Mouse (Mus musculus) yolk sac, embryonic 10.5 days (tissue): ENCODE measurements at regions not wholly inside any gene's neighbourhood (a gene's known extent, or its start where the extent isn't known, plus 50 kb on each side); places are given as distances from the start of the nearest gene placed in this dataset.

Experiments used
- DNase-seq: peaks from one replicate; pipeline ENCODE4 v3.0.0-alpha.2; 2017; ENCODE audit warnings: low spot score

DNA sequence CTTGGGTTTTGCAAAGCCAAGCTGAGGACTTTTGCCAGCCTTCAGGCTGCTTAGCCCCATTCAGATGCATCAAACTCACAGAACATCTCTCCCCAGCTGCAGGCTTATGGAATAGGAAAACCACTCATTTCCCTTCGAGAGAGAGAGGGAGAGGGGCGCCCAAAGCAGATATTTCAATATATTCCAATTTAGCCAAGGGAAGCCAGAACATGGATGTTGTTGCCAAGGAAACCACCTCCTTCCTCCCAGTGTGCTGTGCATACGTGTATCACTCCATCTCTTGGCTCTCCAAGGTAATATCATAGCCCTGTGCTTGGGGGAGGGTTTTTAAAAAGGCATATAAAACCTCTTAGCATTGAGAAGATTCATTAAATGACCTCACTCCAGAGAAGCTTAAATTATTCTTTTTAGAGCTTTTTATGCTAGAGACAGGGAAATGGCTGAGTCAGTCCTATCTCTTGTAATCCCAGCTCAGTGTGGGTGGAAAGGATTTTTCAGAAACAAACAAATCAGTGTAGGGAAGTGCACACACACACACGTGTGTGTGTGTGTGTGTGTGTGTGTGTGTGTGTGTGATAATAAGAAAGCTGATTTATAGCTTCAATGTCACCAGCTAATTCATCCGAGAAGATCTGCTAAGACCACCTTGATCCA, 245.1 kb downstream of the Rps24 start:
- DNase-seq: no peak

DNA sequence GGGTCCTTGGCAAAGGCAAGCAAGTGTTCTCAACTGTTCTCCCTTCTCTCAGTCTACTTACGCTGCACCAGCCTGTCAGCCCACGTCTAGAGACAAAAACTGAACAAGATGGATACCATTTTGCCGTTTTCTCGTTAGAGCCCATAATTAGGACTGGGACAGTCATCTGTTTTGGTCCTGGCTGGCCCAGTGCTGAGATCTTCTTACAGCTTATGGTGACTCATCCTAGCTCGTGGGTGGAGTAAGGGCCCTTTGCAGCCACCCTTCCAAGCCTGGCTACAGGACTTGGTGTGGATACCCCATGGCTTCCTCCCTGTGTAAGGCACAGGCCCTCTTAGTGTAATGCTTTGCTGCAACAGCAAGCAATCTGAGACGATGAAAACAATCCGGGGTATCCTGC, 246.4 kb downstream of the Rps24 start:
- no peak for DNase-seq

DNA sequence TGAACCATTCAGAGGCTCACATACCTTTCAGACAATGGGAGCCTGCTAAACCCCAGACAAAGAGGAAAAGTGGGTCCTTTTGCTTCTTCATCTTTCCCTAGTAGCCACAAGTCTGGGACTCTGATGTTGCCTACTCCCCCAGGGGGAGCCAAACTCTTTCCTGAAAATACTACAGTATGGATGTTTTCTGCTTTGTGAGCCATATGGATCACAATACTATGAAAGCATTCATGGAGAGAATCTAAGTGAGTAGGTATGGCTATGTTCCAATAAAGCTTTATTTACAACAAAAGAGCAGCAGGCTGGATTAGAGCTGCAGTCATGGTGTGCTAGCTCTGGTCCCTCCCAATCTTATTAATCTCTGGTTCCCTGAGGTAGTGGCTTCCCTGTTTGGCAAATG, 251.9 kb downstream of the Rps24 start:
- no peak for DNase-seq

DNA sequence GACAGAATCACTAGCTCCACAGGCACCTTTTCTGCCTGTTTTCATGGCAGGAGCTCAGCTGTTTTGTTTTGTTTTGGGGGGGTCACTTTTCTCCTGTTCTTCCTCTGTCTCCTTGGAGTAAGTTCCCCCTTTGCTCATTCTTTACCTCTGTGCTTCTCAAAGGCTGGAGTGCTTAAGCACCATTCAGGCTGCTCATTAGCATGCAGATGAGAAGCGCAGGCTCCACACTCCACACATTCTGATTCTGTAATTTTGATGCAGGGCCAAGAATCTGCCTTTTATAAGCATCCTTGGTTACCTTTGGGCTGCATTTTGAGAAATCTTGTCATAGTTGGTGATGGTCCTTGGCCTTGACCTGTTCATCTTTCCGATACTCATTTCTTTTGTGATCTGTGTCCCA, 257.5 kb downstream of the Rps24 start:
- DNase-seq: no peak

DNA sequence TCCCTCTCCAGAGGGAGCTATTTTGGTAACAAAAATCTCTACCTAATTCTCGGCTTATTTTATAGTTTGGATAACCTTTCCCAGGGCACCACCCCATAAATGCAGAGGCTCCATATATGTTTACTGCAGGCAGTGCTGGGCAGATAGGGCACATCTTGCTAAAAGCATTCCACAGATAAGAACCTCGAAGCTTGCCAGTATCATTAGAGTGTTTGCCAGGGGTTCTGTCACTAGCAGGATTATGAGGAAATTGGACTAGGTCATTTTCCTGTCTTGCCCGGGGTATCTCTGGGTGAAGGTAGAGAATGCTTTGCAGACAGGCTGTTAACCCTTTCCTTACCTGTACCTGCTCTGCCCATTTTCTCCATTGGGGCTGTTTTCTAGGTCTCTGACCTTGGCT, 258.8 kb downstream of the Rps24 start:
- DNase-seq: peak; percentile 3

DNA sequence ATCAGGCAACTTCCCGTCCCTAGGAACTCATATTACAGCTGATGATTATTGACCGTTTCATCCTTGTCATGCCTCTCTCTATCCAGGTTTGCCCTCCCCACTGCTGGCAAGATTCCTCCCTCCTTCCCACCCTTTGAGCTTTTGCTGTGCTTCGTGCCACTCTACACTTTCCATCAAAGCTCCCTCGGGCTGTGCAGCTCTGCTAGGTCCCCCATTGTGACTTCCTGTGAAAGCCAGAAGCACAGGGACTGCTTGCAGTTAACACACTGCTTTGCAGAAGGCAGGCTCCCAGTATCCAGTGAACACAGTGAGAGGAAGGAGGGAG, 260.5 kb downstream of the Rps24 start:
- peak; percentile 38 for DNase-seq

DNA sequence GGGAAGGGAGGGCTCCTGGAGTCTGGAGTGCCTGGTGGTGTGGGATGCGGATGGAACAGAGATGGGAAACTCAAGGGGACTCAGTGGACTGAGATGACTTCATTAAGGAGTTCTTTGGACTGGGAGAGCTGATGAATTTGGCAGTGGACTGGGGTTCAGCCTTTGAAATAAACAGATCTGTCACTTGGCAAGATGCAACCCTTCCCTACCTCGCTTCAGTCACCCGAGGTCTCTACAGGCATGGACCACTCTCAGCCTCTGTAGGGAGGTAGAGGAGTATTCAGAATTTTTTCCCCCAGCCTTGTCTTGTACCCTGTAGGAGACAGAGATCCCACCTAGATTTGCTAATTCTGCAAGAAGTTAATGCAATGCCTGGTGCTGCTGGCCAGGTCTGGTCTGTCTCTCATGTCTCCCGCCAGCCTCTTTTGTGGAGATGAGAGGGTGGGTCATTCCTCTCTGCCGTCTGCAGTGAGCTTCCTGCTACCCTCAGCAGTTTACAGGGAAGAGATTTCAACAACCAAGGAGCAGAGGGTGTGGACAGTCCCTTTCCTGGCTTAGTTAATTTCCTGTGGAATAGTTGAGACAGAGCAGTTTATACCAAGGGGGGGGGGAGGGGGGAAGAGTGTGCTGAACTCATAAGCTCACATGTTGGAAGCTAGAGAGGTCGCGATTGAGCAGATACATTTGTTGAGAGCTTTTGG, 261.0 kb downstream of the Rps24 start:
- peak; percentile 36 for DNase-seq

DNA sequence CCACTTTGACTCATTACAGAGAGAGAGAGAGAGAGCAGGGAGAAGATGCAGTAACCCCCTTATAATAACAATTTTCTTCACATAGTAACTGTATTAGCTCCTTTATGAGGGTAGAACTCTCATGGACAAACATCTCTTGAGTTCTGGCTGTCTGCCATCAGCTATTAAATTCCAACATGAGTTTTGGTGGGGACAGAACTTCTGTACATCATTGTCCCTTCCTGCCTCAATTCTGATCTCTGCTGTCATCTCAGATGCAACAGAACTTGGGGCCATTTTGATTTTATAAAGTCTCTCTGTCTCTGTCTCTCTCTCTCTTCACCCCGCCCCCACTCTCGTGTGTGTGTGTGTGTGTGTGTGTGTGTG, 261.6 kb downstream of the Rps24 start:
- DNase-seq: no peak

DNA sequence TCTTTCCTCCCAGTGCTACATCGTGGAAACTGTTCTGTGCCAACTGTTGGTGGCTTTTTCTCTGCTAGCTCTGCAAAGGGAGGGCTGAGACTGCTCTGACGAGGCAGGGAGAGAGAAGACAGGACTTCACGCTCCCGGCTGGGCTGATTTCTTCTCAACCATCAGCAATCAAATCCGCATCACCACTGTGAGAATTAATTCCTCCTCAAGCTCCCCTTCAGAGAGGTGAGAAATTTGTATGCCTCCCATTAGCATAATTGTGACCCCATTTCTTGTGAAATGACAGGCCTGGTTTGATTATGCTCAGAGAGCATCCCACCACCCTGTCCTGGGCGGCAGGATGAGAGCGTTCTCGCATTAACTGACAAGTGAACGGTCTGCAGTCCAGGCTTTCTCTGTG, 262.4 kb downstream of the Rps24 start:
- no peak for DNase-seq

DNA sequence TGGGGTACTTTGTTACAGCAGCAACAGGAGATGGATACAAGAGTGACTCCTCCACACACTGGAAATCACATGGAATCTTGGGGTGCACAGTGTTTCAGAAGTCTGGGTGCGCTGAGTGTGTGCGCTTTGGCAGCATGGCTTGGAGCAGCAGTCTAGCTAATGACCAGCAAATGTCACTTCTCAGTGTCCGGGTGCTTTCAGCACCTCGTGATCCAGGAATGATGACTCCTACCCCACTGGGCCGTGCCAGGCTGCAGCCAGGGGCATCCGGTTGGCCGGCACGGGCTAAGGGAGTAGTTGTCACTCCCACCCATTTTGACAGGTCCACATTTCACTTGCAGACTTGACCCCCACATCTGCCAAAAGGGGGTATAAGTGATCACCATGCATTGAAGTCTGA, 264.3 kb downstream of the Rps24 start:
- DNase-seq: no peak

DNA sequence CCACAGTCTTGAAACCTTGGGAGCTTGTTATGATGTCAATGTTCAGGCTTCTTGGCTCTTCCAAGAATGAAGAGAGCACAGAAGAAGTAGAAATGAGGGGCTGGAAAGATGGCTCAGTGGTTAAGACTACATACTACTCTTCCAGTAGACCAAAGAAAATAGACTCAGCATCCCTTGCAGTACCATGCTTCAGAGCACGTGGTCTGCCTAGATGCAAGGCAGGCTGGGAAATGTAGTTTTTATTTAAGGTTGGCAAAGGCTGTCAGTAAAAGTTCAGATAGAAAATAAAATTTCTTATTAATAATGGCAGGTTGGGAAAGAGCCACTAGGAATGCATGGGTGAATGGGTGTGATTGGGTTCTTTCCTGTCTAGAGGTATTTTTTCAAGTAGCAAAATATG, 267.8 kb downstream of the Rps24 start:
- no peak for DNase-seq

DNA sequence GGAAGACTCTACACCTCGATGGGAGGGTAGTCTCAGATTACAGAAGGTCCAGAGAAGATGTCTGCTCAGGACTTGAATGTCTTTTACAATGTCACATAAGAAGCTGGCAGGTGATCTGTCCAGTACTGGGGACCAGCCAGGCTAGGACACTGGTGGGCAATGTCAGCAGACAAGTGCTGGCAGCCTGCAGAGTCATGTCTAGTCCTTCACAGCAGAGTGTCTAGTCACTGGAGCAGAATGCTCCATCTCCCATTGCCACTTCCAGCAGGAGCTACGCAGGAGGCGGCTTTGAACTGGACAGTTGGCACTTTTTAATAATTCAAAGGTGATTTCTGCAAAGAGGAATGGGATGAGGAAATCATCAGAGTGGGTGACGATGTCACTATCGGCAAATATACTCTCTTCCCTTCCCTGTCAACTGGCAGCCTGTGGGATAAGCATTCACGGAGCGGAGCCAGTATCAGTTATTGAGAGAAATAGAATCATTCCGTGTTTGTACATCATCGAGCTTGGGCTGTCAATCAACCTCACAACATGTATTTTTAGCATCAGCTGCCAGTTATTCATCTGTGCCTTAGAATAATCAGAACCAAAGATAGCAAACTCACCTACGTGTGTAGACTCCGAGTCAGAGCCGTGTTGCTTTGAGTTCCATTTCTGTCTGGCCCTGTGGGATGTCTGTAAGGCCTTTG, 268.6 kb downstream of the Rps24 start:
- DNase-seq: no peak

DNA sequence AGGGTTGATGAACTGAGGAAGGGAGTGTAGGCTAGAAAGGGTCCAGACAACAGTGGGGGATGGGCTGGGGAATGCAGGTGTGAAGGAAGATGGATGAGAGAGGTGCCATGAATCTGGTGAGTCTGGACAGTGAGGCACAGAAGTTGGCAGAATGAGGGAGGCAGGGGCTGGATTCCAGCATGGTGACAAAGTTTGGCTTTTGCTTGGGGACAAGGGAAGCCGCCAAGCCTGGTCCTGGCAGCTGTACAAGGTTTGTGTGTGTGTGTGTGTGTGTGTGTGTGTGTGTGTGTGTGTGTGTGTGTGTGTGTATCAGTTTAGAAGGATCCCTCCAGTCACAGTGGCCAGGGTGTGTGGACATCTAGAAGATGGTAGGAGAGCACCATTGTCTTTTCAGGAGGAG, 270.4 kb downstream of the Rps24 start:
- no peak for DNase-seq

DNA sequence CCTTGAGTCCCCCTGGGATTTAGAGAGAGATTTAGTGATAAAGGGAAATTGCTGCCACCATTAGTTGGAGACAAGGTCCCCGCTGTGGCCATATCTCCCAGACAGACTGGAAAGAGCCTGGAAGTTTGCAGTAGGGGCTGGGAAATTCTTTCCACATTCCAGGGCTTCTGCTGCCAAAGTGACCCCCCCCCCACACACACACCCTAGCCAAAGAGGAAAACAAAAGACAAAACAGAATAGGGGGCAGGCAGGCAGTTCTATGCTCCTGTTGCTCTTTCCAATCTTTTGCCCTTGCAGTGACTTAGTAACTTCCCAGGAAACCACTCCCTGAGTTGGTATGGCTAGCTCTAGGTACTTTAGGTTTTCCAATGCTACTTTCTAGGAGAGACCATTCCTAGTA, 270.9 kb downstream of the Rps24 start:
- DNase-seq: no peak

DNA sequence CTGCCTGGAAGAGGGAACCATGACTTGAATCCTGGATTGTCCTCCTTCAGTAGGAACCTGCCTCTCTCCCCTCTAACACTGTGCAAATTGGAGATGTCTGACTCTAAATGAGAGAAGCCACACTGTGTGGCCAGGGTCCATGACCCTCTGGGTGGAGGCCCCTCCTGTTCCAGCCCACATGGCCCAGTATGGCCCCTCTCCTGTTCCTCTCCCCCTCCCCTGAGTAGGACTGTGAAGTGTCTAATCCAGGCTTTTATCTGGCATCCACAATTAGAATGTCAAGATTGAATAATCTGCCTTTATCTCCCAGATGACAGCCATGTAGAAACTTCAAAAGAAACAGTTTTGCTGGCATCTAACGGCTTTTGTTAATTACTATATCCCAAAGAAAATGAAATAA, 274.0 kb downstream of the Rps24 start:
- DNase-seq: no peak

DNA sequence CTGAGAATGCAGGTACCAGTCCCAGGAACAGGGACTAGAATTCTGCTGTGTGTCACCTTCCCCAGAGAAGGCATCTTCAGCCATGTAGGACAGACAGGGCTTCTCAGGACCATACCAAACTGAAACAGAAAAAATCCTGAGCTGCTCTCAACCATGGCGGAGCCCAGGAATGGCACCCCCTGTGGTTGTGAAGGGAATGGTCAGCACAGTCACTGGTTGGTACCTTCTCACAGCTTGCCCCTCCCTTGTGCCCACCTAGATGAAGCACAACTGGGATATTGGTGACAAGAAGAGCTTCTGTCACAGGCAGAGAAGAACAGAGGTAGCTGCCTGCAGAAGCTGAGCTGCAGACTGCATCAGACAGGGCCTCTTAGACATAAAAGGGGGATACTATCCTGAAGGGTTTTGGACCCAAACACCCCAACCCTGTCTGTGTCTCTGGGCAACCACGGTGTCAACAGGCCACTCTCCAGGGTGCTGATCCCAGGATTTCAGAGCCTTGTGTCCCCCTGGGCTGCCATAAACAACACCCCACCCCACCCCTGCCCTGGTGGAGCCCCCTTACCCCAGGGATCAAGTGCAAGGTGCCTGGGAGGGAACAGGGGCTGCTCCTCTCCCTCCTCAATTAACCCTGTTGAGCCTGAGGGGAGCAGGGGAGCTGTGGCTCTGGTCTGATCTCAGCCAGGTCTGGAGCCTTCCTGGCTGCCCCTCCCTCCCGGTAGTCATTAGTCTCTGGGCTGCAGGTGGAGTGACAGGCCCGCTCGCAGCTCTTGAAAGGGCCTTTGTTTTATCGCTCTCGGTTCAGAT, 275.7 kb downstream of the Rps24 start:
- DNase-seq: no peak

DNA sequence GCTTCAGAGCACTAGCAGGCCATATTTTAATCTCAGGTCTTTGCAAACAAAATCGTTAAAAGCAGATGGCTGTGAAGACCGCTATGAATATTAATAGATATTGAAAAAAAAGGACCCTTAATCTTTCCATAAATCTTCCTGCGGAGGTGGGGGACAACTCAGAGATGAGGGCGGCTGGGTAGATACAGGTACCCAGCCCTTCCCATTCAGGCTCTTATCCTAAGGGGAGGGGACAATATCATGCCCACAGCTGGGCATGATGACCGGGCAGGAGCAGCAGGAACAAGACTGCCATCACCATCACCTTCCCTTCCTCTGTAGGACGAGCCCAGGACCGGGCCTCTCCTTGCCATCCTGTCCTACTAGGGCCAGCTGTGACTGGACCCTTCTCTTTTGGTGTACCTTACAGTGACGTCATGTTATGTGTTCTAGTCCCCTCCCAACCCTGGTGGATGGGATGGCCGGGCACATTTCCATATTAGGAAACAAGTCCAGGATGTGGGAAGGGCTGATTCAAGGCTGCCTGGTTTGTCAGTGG, 276.4 kb downstream of the Rps24 start:
- DNase-seq: no peak

DNA sequence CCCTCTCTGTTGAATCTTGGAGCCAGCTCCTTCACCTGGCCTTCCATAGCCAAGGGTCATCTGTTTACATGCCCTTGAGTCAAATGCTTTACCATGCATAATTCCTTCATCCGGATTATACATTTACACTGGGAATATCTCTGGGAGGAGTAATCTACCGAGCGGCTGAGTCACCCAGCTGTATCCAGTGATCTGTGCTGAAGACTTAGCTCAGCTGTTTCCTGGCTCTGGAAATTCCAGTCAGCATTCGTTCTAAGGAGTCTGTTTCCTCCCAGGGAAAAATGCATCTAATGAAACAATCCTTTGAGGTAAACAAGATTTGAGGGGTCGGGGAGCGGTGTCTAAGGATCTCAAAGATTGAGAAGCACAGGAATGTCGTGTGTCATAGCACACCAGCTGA, 276.9 kb downstream of the Rps24 start:
- DNase-seq: no peak

DNA sequence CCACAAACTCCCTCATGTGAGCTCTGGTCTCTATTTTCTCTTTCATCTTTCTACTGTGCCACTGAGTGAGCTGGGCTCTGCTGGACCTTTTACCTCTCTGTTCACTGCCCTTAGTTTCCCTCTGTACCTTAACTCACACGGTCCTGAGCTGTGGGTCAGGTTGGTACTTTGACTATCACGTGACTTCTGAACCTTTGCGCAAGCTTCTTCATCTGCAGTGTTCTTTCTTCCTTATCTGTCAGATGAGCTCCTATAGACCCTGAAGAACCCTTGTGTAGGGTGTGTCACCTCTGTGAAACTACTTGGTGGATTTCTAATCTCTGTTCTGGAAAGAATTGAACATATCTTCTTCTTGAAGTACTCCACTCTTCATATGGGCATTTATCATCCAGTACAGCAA, 279.3 kb downstream of the Rps24 start:
- no peak for DNase-seq

DNA sequence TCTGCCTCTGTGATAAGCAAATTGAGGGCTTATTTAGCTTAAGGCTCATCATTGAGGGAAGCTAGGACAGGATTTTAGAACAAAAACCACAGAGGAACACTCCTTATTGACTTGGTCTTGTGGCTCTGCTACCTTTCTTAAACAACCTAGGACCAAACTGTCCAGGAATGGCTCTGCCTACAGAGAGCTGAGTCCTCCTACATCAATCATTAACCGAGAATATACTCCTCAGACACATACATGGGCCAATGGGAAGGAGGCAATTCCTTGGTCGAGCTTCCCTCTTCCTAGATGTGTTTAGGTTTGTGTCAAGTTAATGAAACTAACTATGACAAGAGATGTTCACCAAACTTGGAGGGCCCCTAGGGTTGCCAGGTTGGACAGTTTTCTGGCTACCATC, 279.8 kb downstream of the Rps24 start:
- DNase-seq: no peak

DNA sequence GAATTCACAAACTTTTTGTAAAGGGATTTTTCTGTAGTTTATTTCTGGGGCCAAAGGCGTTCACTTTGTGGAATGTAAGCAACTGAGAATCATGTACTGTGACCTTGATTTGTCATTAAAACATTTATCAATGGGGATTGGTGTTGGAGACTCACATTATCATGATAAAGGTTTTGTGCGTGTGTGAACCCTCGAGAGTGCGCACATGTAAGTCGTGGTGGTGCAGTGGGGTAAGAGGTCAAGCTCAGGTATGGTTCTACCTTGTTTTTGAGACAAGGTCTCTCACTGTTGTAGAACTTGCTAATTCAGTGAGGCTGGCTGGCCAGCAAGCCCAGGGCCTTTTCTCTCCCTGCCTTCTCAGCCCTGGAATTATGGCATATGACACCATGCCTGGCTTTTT, 280.4 kb downstream of the Rps24 start:
- no peak for DNase-seq

DNA sequence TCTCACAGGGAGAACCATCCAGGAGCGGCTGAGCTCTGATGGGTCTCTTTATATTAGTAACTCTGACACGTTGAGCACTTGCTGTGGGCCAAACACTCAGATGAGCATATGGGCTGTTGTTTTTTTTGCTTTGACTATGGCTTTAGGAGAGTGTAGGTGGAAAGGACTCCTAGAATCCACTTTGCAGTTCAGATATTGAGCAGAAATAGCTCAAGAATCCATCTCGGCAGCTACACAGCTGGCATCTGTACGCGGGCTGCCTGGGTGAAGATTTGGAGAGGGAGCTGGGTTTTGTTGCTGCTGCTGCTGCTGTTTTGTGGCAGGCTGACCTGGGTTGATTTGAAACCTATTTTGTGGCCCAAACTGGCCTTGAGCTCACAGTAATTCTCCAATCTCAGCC, 281.0 kb downstream of the Rps24 start:
- no peak for DNase-seq

DNA sequence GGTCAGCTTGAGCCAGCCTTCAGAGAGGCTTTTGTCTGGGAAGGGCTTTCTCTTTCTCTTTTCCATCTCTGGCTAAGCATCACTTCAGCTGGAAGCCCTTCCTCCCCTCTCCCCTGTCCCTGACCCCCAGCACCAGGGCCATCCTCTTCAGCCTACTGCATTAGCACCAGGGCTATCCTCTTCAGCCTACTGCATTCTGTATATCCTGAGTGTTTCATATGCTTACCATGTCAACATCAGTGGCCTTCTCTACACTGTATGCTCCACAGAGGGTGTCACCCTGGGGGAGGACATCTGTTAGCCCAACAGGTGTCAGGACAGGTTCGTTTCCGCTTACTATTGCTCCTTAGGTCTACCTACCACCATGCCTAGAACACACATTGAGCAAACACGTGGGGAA, 282.5 kb downstream of the Rps24 start:
- DNase-seq: no peak
